In the genomic region with DNA sequence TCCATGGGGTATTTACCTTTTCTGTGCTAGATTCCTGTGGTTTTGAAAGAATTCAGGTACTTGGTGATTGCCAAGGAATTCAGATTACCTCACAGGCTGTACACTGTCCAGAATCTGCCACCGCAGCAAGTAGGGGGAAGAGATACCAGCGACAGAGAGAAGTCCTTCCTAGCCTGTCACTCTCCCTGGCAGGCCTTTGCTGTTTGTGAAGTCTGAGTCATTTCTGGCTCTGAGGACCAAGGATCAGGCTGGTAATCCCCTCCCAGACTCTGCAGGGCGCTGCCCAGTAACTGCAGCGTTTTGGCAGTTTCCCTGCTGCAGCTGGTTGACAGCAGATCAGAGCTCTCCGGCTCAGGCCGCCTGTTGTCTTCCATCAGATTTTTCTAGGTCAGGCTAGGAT, we compare ENCODE assay signal across 8 mouse cellular contexts. TPM values are rescaled to one million over a fixed set of nuclear protein-coding genes. Genes with fewer than 3 reads are reported as not detected.
A peak's percentile ranks its signal among the peaks of the same experiment; 100 is the strongest.
DNase-seq lines count a peak whose midpoint lies in the region; ATAC-seq lines count a peak whose summit lies in the region.

No protein-coding gene starts in this region.

- peaks cover 5% of the 10 kb centered on the region for H3K36me3 ChIP-seq in heart, embryonic 15.5 days
- H3K36me3 ChIP-seq in lung, embryonic 16.5 days (ENCODE audit: control insufficient read depth, insufficient read depth, low read length), result no peaks in the 10 kb centered on the region
- peaks cover 3% of the 10 kb centered on the region; the same call in 1 of the 2 replicates for H3K36me3 ChIP-seq in kidney, embryonic 15.5 days

- H3K4me3 ChIP-seq in heart, embryonic 15.5 days, result no peak overlapping the region
- no peak overlapping the region for H3K4me3 ChIP-seq in lung, embryonic 16.5 days (ENCODE audit: low read length)
- no peak overlapping the region for H3K4me3 ChIP-seq in kidney, embryonic 15.5 days (replicated peaks)

- H3K4me1 ChIP-seq in heart, embryonic 15.5 days (replicated peaks), result peaks cover 11% of the 10 kb centered on the region
- peaks cover 14% of the 10 kb centered on the region for H3K4me1 ChIP-seq in lung, embryonic 16.5 days (replicated peaks; ENCODE audit: control insufficient read depth, insufficient read depth, low read length)
- no peaks in the 10 kb centered on the region for H3K4me1 ChIP-seq in kidney, embryonic 15.5 days

- no peaks in the 10 kb centered on the region for H3K9me3 ChIP-seq in heart, embryonic 15.5 days (replicated peaks)
- H3K9me3 ChIP-seq in lung, embryonic 16.5 days (ENCODE audit: control insufficient read depth, low read length), result no peaks in the 10 kb centered on the region
- no peaks in the 10 kb centered on the region for H3K9me3 ChIP-seq in kidney, embryonic 15.5 days (replicated peaks)

- no peaks in the 10 kb centered on the region for H3K27me3 ChIP-seq in heart, embryonic 15.5 days
- no peaks in the 10 kb centered on the region for H3K27me3 ChIP-seq in lung, embryonic 16.5 days (ENCODE audit: control insufficient read depth, insufficient read depth, low read depth, low read length)
- H3K27me3 ChIP-seq in kidney, embryonic 15.5 days, result no peaks in the 10 kb centered on the region

- H3K27ac ChIP-seq in heart, embryonic 15.5 days, result peak overlapping the region; percentile 71
- peak overlapping the region; percentile 77 for H3K27ac ChIP-seq in lung, embryonic 16.5 days (ENCODE audit: low read length)
- no peak overlapping the region for H3K27ac ChIP-seq in kidney, embryonic 15.5 days

- no peak overlapping the region for H3K9ac ChIP-seq in heart, embryonic 15.5 days
- no peak overlapping the region for H3K9ac ChIP-seq in lung, embryonic 16.5 days (ENCODE audit: low read length)
- H3K9ac ChIP-seq in kidney, embryonic 15.5 days, result no peak overlapping the region

- no peak overlapping the region for H3K4me2 ChIP-seq in heart, embryonic 15.5 days
- no peak overlapping the region for H3K4me2 ChIP-seq in lung, embryonic 16.5 days (ENCODE audit: low read depth, low read length)
- H3K4me2 ChIP-seq in kidney, embryonic 15.5 days, result no peak overlapping the region

- WGBS in heart, embryonic 15.5 days, result 21% methylated on average over 6 of the region's 6 CpGs
- WGBS in lung, embryonic 16.5 days, result 23% methylated on average over 6 of the region's 6 CpGs
- WGBS in kidney, embryonic 15.5 days, result 70% methylated on average over 6 of the region's 6 CpGs

- peak; percentile 78 for DNase-seq in 3134 (ENCODE audit: extremely low read depth, insufficient read length, low spot score)
- DNase-seq in R1 (ENCODE audit: low read depth, low spot score), result peak; percentile 8
- DNase-seq in fat pad, adult 2 months (ENCODE audit: extremely low read depth, low read depth, low spot score), result peak; percentile 19
- peak; percentile 40 to 44 for DNase-seq in urinary bladder, postnatal 36 days (ENCODE audit: low spot score in 2 of 2)

- peak; percentile 53 for ATAC-seq in heart, embryonic 15.5 days (replicated peaks; ENCODE audit: insufficient number of reproducible peaks, insufficient read depth, low FRiP score, low read depth)
- ATAC-seq in lung, embryonic 16.5 days (ENCODE audit: low read depth), result peak; percentile 93
- ATAC-seq in megakaryocyte-erythroid progenitor cell, adult 5-6 weeks (replicated peaks; ENCODE audit: low FRiP score, low TSS enrichment, poor library complexity, severe bottlenecking), result no peak
- ATAC-seq in kidney, embryonic 15.5 days (replicated peaks; ENCODE audit: low FRiP score), result no peak

RNA-seq across cellular contexts. Expression of a gene that starts 45.0 kb away (rescaled TPM):
- 11.2 and 16.6 TPM in 2 replicates for polyA plus RNA-seq in heart, embryonic 15.5 days (2015; fragmentation: Nextera tagmentation; extraction: Ambion mirVana)
- 15.5 and 17.5 TPM in 2 replicates for polyA plus RNA-seq in lung, embryonic 16.5 days (2015; fragmentation: Nextera tagmentation; extraction: Ambion mirVana)
- 31.2 and 32.1 TPM in 2 replicates for total RNA-seq in megakaryocyte-erythroid progenitor cell, adult 5-6 weeks (2014; fragmentation: Nextera tagmentation)
- total RNA-seq in megakaryocyte-erythroid progenitor cell, adult 5-6 weeks (2017), result 23.2 and 27.6 TPM in 2 replicates
- polyA plus RNA-seq in kidney, embryonic 15.5 days (2015; fragmentation: Nextera tagmentation; extraction: Ambion mirVana), result 13.0 and 13.2 TPM in 2 replicates

RNA-seq across cellular contexts. Expression of a gene that starts 45.1 kb away (rescaled TPM):
- 55.4 and 67.0 TPM in 2 replicates for polyA plus RNA-seq in heart, embryonic 15.5 days (2015; fragmentation: Nextera tagmentation; extraction: Ambion mirVana)
- 102 and 108 TPM in 2 replicates for polyA plus RNA-seq in lung, embryonic 16.5 days (2015; fragmentation: Nextera tagmentation; extraction: Ambion mirVana)
- 61.2 and 68.7 TPM in 2 replicates for total RNA-seq in megakaryocyte-erythroid progenitor cell, adult 5-6 weeks (2014; fragmentation: Nextera tagmentation)
- total RNA-seq in megakaryocyte-erythroid progenitor cell, adult 5-6 weeks (2017), result 75.0 and 82.7 TPM in 2 replicates
- polyA plus RNA-seq in kidney, embryonic 15.5 days (2015; fragmentation: Nextera tagmentation; extraction: Ambion mirVana), result 116 and 117 TPM in 2 replicates

Comparison
In these comparisons a context has a peak if more than half of its experiments do, and no peak if none do; other contexts are left out.
1. DNase-seq: peak in every context shown above with its lines; median percentile 78 in 3134; 42 in urinary bladder, postnatal 36 days; 19 in fat pad, adult 2 months; 8 in R1.
2. ATAC-seq: peak in heart, embryonic 15.5 days (single experiment) and lung, embryonic 16.5 days (single experiment); none in megakaryocyte-erythroid progenitor cell, adult 5-6 weeks (single experiment) and kidney, embryonic 15.5 days (single experiment).